Mouse (Mus musculus): ENCODE measurements at regions not wholly inside any gene's neighbourhood (a gene's known extent, or its start where the extent isn't known, plus 50 kb on each side); places are given as distances from the start of the nearest gene placed in this dataset.
A peak's percentile ranks its signal among the peaks of the same experiment; 100 is the strongest.

- intact Hi-C loops (cut with DNase I), result no loop called here
- DNase-seq (ENCODE audit: low spot score in 2 of 2), result no peak
These were observed 171.1 kb downstream of the Bcl2l11 start for GRCm38 (mm10) chr2:128296897-128297296.

GRCm38 (mm10) chr2:128297821-128298220 is 172.0 kb downstream of the Bcl2l11 start:
- intact Hi-C loops (cut with DNase I), result no loop called here
- DNase-seq (ENCODE audit: low spot score in 2 of 2), result no peak

- intact Hi-C loops (cut with DNase I), result no loop called here
- DNase-seq (ENCODE audit: low spot score in 2 of 2), result no peak
These were observed 173.2 kb downstream of the Bcl2l11 start for GRCm38 (mm10) chr2:128298996-128299395.

GRCm38 (mm10) chr2:128301709-128302108 is 175.9 kb downstream of the Bcl2l11 start:
- intact Hi-C loops (cut with DNase I), result loop anchor here (5.0 kb wide), 1 partner anchor 81 kb away; no protein-coding TSS in a partner anchor

GRCm38 (mm10) chr2:128304063-128304712 is 178.3 kb downstream of the Bcl2l11 start:
- intact Hi-C loops (cut with DNase I), result loop anchor here (5.0 kb wide), 1 partner anchor 78 kb away; no protein-coding TSS in a partner anchor
- no peak for DNase-seq (ENCODE audit: low spot score in 2 of 2)

More at GRCm38 (mm10) chr2:128301709-128302108, 175.9 kb downstream of the Bcl2l11 start:
- DNase-seq (ENCODE audit: low spot score in 2 of 2), result no peak

- intact Hi-C loops (cut with DNase I), result no loop called here
These were observed 180.9 kb downstream of the Bcl2l11 start for GRCm38 (mm10) chr2:128306693-128307092.

GRCm38 (mm10) chr2:128309541-128310030 is 183.7 kb downstream of the Bcl2l11 start:
- no peak for DNase-seq (ENCODE audit: low spot score in 2 of 2)
- intact Hi-C loops (cut with DNase I), result loop anchor here (5.0 kb wide), 1 partner anchor 187 kb away; no protein-coding TSS in a partner anchor

More at GRCm38 (mm10) chr2:128306693-128307092, 180.9 kb downstream of the Bcl2l11 start:
- DNase-seq (ENCODE audit: low spot score in 2 of 2), result no peak

- intact Hi-C loops (cut with DNase I), result loop anchor here (5.0 kb wide), 1 partner anchor 188 kb away; no protein-coding TSS in a partner anchor
- DNase-seq (ENCODE audit: low spot score in 2 of 2), result peak; percentile 80 to 97
These were observed 184.2 kb downstream of the Bcl2l11 start for GRCm38 (mm10) chr2:128310081-128310480.

GRCm38 (mm10) chr2:128312084-128312594 is 186.3 kb downstream of the Bcl2l11 start:
- peak; percentile 47 to 71 for DNase-seq (ENCODE audit: low spot score in 2 of 2)
- intact Hi-C loops (cut with DNase I), result loop anchor here (5.0 kb wide), 1 partner anchor 190 kb away; no protein-coding TSS in a partner anchor

- no peak for DNase-seq (ENCODE audit: low spot score in 2 of 2)
- intact Hi-C loops (cut with DNase I), result loop anchor here (5.0 kb wide), 1 partner anchor 191 kb away; no protein-coding TSS in a partner anchor
These were observed 187.1 kb downstream of the Bcl2l11 start for GRCm38 (mm10) chr2:128312659-128313581.

GRCm38 (mm10) chr2:128313582-128313918 is 187.7 kb downstream of the Bcl2l11 start:
- intact Hi-C loops (cut with DNase I), result loop anchor here (5.0 kb wide), 1 partner anchor 191 kb away; no protein-coding TSS in a partner anchor
- no peak for DNase-seq (ENCODE audit: low spot score in 2 of 2)

GRCm38 (mm10) chr2:128313948-128314347 is 188.1 kb downstream of the Bcl2l11 start:
- no peak for DNase-seq (ENCODE audit: low spot score in 2 of 2)
- intact Hi-C loops (cut with DNase I), result loop anchor here (5.0 kb wide), 1 partner anchor 192 kb away; no protein-coding TSS in a partner anchor

- DNase-seq (ENCODE audit: low spot score in 2 of 2), result no peak
- intact Hi-C loops (cut with DNase I), result no loop called here
These were observed 190.7 kb downstream of the Bcl2l11 start for GRCm38 (mm10) chr2:128316516-128316915.

- intact Hi-C loops (cut with DNase I), result no loop called here
- DNase-seq (ENCODE audit: low spot score in 2 of 2), result no peak
These were observed 192.4 kb downstream of the Bcl2l11 start for GRCm38 (mm10) chr2:128318266-128318665.

- intact Hi-C loops (cut with DNase I), result no loop called here
- DNase-seq (ENCODE audit: low spot score in 2 of 2), result no peak
These were observed 193.1 kb downstream of the Bcl2l11 start for GRCm38 (mm10) chr2:128318956-128319355.

GRCm38 (mm10) chr2:128321475-128321874 is 195.6 kb downstream of the Bcl2l11 start:
- intact Hi-C loops (cut with DNase I), result no loop called here
- DNase-seq (ENCODE audit: low spot score in 2 of 2), result no peak

- peak in 1 of 2 experiments; percentile 49 for DNase-seq (ENCODE audit: low spot score in 2 of 2)
- intact Hi-C loops (cut with DNase I), result no loop called here
These were observed 198.6 kb downstream of the Bcl2l11 start for GRCm38 (mm10) chr2:128324256-128325096.

- peak in 1 of 2 experiments; percentile 39 for DNase-seq (ENCODE audit: low spot score in 2 of 2)
- intact Hi-C loops (cut with DNase I), result no loop called here
These were observed 199.2 kb downstream of the Bcl2l11 start for GRCm38 (mm10) chr2:128325097-128325421.

- DNase-seq (ENCODE audit: low spot score in 2 of 2), result no peak
- intact Hi-C loops (cut with DNase I), result no loop called here
These were observed 199.6 kb downstream of the Bcl2l11 start for GRCm38 (mm10) chr2:128325456-128325855.
